Mouse (Mus musculus) CH12.LX (cell line): ENCODE data around the gene Icos. TPM values are rescaled to one million over a fixed set of nuclear protein-coding genes. Genes with fewer than 3 reads are reported as not detected.

Experiments used
- DNase-seq: peaks from one replicate; pipeline ENCODE4 v3.0.0-alpha.2; 2013; ENCODE audit errors: extremely low read depth
- H3K27ac ChIP-seq: 2 replicates; pipeline ENCODE4 v1.5.1; 2012; ENCODE audit warnings: low read depth, mild to moderate bottlenecking, control low read depth, moderate library complexity; ENCODE audit not compliant: insufficient read depth
- H3K27me3 ChIP-seq: replicated peaks from 2 replicates; pipeline ENCODE3; 2012; ENCODE audit warnings: inconsistent platforms
- H3K36me3 ChIP-seq, 2 experiments: replicated peaks in 1 of 2; 2 replicates each; pipeline versions ENCODE3 to v1.6.1; 2012; ENCODE audit warnings: inconsistent platforms in 1 of 2, low read length in 1 of 2, mild to moderate bottlenecking in 1 of 2, mixed read lengths in 1 of 2, moderate library complexity in 1 of 2; ENCODE audit not compliant: control insufficient read depth in 1 of 2, insufficient read depth in 1 of 2
- H3K4me1 ChIP-seq, 2 experiments: 2 replicates each; pipeline ENCODE4 v1.6.1; 2012; ENCODE audit warnings: inconsistent platforms in 1 of 2, moderate library complexity in 1 of 2; ENCODE audit not compliant: insufficient read depth in 2 of 2, control insufficient read depth in 1 of 2
- H3K4me2 ChIP-seq: 2 replicates; pipeline ENCODE4 v1.6.1; 2012; ENCODE audit warnings: low read depth, mild to moderate bottlenecking, control low read depth; ENCODE audit not compliant: poor library complexity, insufficient read depth, severe bottlenecking
- H3K4me3 ChIP-seq, 3 experiments: fragments of 150-350 bp in 1 of 3; sonication (generic) in 1 of 3; replicated peaks in 1 of 3; 2 replicates each; pipeline versions ENCODE3 to v1.5.1; 2011 to 2012; ENCODE audit warnings: low read depth in 2 of 3, low read length in 2 of 3, mild to moderate bottlenecking in 2 of 3, moderate library complexity in 2 of 3, control low read depth in 1 of 3, improper control_type of control experiment in 1 of 3, inconsistent platforms in 1 of 3, mixed read lengths in 1 of 3; ENCODE audit not compliant: poor library complexity in 1 of 3
- H3K79me2 ChIP-seq: replicated peaks from 2 replicates; pipeline ENCODE4 v1.6.1; 2012; ENCODE audit warnings: mild to moderate bottlenecking, moderate library complexity; ENCODE audit not compliant: control insufficient read depth, poor library complexity, insufficient read depth, severe bottlenecking; ENCODE audit errors: extremely low read depth
- H3K9ac ChIP-seq: 2 replicates; pipeline ENCODE4 v1.6.1; 2012; ENCODE audit warnings: low read depth, mild to moderate bottlenecking, control low read depth, moderate library complexity; ENCODE audit not compliant: insufficient read depth
- H3K9me3 ChIP-seq: replicated peaks from 2 replicates; pipeline ENCODE3; 2012; ENCODE audit warnings: low read length, inconsistent platforms, mixed read lengths
- CHD1 ChIP-seq: IDR thresholded peaks from 2 replicates; pipeline ENCODE4 v1.6.1; 2012; ENCODE audit warnings: low read depth, low read length, improper control_type of control experiment, inconsistent platforms
- CHD2 ChIP-seq: IDR thresholded peaks from 2 replicates; pipeline ENCODE4 v1.6.1; 2011; ENCODE audit warnings: low read length, improper control_type of control experiment
- CTCF ChIP-seq, 2 experiments: IDR thresholded peaks in 1 of 2; conservative IDR thresholded peaks in 1 of 2; 2 replicates each; pipeline ENCODE4 v1.5.1; 2011 to 2012; ENCODE audit warnings: low read depth in 2 of 2, low read length in 2 of 2, improper control_type of control experiment in 1 of 2, inconsistent platforms in 1 of 2, mild to moderate bottlenecking in 1 of 2, moderate library complexity in 1 of 2
- E2F4 ChIP-seq: IDR thresholded peaks from 2 replicates; pipeline ENCODE4 v1.6.1; 2011; ENCODE audit warnings: low read depth, low read length, improper control_type of control experiment; ENCODE audit not compliant: insufficient replicate concordance
- ETS1 ChIP-seq: conservative IDR thresholded peaks from 2 replicates; pipeline ENCODE4 v1.6.1; 2012; ENCODE audit warnings: low read depth, mild to moderate bottlenecking, inconsistent platforms, low read length, improper control_type of control experiment, moderate library complexity
- GABPA ChIP-seq: IDR thresholded peaks from 2 replicates; pipeline ENCODE4 v1.6.1; 2012; ENCODE audit warnings: low read depth, low read length, improper control_type of control experiment, inconsistent platforms; ENCODE audit not compliant: insufficient replicate concordance
- HCFC1 ChIP-seq: IDR thresholded peaks from 2 replicates; pipeline ENCODE4 v1.6.1; 2012; ENCODE audit warnings: low read depth, mild to moderate bottlenecking, inconsistent platforms, low read length, improper control_type of control experiment
- IRF4 ChIP-seq: IDR thresholded peaks from 2 replicates; pipeline ENCODE4 v1.6.1; 2014; ENCODE audit warnings: low read depth, mild to moderate bottlenecking, inconsistent platforms, low read length, improper control_type of control experiment
- JUN ChIP-seq: IDR thresholded peaks from 2 replicates; pipeline ENCODE4 v1.6.1; 2011; ENCODE audit warnings: low read depth, mild to moderate bottlenecking, low read length, improper control_type of control experiment, moderate library complexity; ENCODE audit not compliant: insufficient read depth
- MAFK ChIP-seq: IDR thresholded peaks from 2 replicates; pipeline ENCODE4 v1.6.1; 2011; ENCODE audit warnings: low read length, improper control_type of control experiment; ENCODE audit not compliant: insufficient replicate concordance
- MAZ ChIP-seq: IDR thresholded peaks from 2 replicates; pipeline ENCODE4 v1.6.1; 2012; ENCODE audit warnings: low read depth, mild to moderate bottlenecking, inconsistent platforms, low read length, improper control_type of control experiment, moderate library complexity
- MEF2A ChIP-seq: IDR thresholded peaks from 2 replicates; pipeline ENCODE4 v1.6.1; 2014; ENCODE audit warnings: low read depth, mild to moderate bottlenecking, inconsistent platforms, low read length, improper control_type of control experiment, borderline replicate concordance
- MYC ChIP-seq: IDR thresholded peaks from 2 replicates; pipeline ENCODE4 v1.6.1; 2011; ENCODE audit warnings: low read depth, mild to moderate bottlenecking, improper control_type of control experiment, low read length
- NELFE ChIP-seq: IDR thresholded peaks from 2 replicates; pipeline ENCODE4 v1.6.1; 2011; ENCODE audit warnings: low read depth, low read length, improper control_type of control experiment
- NRF1 ChIP-seq: IDR thresholded peaks from 2 replicates; pipeline ENCODE4 v1.6.1; 2014; ENCODE audit warnings: low read depth, mild to moderate bottlenecking, inconsistent platforms, low read length, improper control_type of control experiment, moderate library complexity
- POLR2A ChIP-seq: IDR thresholded peaks from 2 replicates; pipeline ENCODE4 v1.6.1; 2011; ENCODE audit warnings: low read depth, mild to moderate bottlenecking, improper control_type of control experiment, low read length
- POLR2AphosphoS2 ChIP-seq: IDR thresholded peaks from 2 replicates; pipeline ENCODE4 v1.6.1; 2011; ENCODE audit warnings: low read depth, low read length, improper control_type of control experiment
- RCOR1 ChIP-seq: conservative IDR thresholded peaks from 2 replicates; pipeline ENCODE4 v1.6.1; 2012; ENCODE audit warnings: low read depth, mild to moderate bottlenecking, inconsistent platforms, low read length, improper control_type of control experiment
- SIN3A ChIP-seq: IDR thresholded peaks from 2 replicates; pipeline ENCODE4 v1.6.1; 2012; ENCODE audit warnings: low read length, improper control_type of control experiment, inconsistent platforms
- SMC3 ChIP-seq: IDR thresholded peaks from 2 replicates; pipeline ENCODE4 v1.6.1; 2011; ENCODE audit warnings: low read depth, low read length, improper control_type of control experiment
- TBP ChIP-seq: conservative IDR thresholded peaks from 2 replicates; pipeline ENCODE4 v1.6.1; 2011; ENCODE audit warnings: low read depth, low read length, improper control_type of control experiment
- UBTF ChIP-seq: IDR thresholded peaks from 2 replicates; pipeline ENCODE4 v1.6.1; 2012; ENCODE audit warnings: low read depth, mild to moderate bottlenecking, inconsistent platforms, low read length, improper control_type of control experiment, moderate library complexity
- USF1 ChIP-seq: IDR thresholded peaks from 2 replicates; pipeline ENCODE4 v1.6.1; 2014; ENCODE audit warnings: low read depth, mild to moderate bottlenecking, inconsistent platforms, low read length, improper control_type of control experiment
- USF2 ChIP-seq: conservative IDR thresholded peaks from 2 replicates; pipeline ENCODE4 v1.6.1; 2011; ENCODE audit warnings: low read depth, low read length, improper control_type of control experiment
- ZC3H11A ChIP-seq: IDR thresholded peaks from 2 replicates; pipeline ENCODE4 v1.6.1; 2012; ENCODE audit warnings: low read depth, mild to moderate bottlenecking, inconsistent platforms, low read length, improper control_type of control experiment
- ZKSCAN1 ChIP-seq: IDR thresholded peaks from 2 replicates; pipeline ENCODE4 v1.6.1; 2012; ENCODE audit warnings: low read depth, inconsistent platforms, low read length, improper control_type of control experiment, borderline replicate concordance
- ZMIZ1 ChIP-seq: IDR thresholded peaks from 2 replicates; pipeline ENCODE4 v1.6.1; 2012; ENCODE audit warnings: low read depth, mild to moderate bottlenecking, inconsistent platforms, low read length, improper control_type of control experiment
- ZNF384 ChIP-seq: IDR thresholded peaks from 2 replicates; pipeline ENCODE4 v1.6.1; 2012; ENCODE audit warnings: low read depth, low read length, improper control_type of control experiment, inconsistent platforms
- dilution Hi-C: fragments of 300-500 bp; cut with MboI; formaldehyde crosslinking; loops from 2 replicates; pipeline ENCODE4 v1.14.3; 2020; ENCODE audit warnings: low sequenced_read_pairs; ENCODE audit not compliant: extremely low pct_unique_long_range_greater_than_20kb, extremely low pct_ligation_motif_present
- in situ Hi-C: fragments of 300-500 bp; cut with MboI; formaldehyde crosslinking; loops from 3 replicates; pipeline ENCODE4 v1.14.3; 2019; ENCODE audit warnings: low sequenced_read_pairs, low pct_ligation_motif_present, low pct_unique_long_range_greater_than_20kb, mixed read lengths
- polyA plus RNA-seq: library from polyadenylated mRNA; unstranded; fragments of >175 nt; gene quantifications from 2 replicates; pipeline ENCODE4 v1.2.1, GENCODE M21; 2012; ENCODE audit warnings: low read depth; ENCODE audit not compliant: insufficient read length
- total RNA-seq, 2 experiments: library from RNA; depleted of rRNA; stranded (reverse); fragments of 300-350 nt in 1 of 2; fragments of >200 nt in 1 of 2; gene quantifications; 2 replicates each; pipeline ENCODE4 v1.2.3; 2012 to 2014

The Icos gene
- total RNA-seq (2012; rRNA removed) (0.08 and 0.13 TPM in 2 replicates), total RNA-seq (2014; rRNA removed) (not detected in 2 replicates), polyA plus RNA-seq (0.11 TPM in 1 of 2 replicates, not detected in the other)

DNA sequence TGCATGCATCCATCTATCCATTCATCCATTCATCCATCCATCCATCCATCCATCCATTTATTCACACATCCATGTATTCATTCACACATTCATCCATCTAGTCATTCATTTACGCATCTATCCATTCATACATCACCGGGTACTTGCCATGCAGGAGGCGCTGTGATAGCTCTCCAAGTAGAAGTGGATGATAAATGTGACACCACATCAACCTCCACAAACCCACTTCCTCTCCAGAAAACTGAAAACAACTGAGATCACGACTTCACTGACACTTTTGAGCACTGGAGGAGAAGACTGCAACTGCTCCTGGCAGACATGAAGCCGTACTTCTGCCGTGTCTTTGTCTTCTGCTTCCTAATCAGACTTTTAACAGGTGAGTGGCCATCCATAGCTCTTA lies at the start of gene Icos:
TSS of gene Icos (plus strand) at position 287 of the 400 bp plus-strand sequence.
- Histone ChIP-seq H3K9ac (no peak within 1 kb of the TSS), H3K27me3 (no peaks in the 10 kb centered on the region), H3K4me2 (no peak within 1 kb of the TSS), H3K9me3 (no peaks in the 10 kb centered on the region), H3K4me3 (no peak within 1 kb of the TSS), H3K36me3 (no peaks in the 10 kb centered on the region), H3K79me2 (no peaks in the 10 kb centered on the region), H3K4me1 (peaks cover 4 to 13% of the 10 kb centered on the region in 2 experiments; a peak in 3 of 4 replicates), H3K27ac (no peak within 1 kb of the TSS)
- DNase-seq = no peak
- in situ Hi-C loops = no loop called here
- dilution Hi-C loops = no loop called here
- TF ChIP-seq TBP (no peak), ZC3H11A (no peak), NRF1 (no peak), IRF4 (no peak), SIN3A (no peak), MAFK (no peak), ZKSCAN1 (no peak), ETS1 (no peak), ZMIZ1 (no peak), POLR2AphosphoS2 (no peak), ZNF384 (no peak), GABPA (no peak), MAZ (no peak), E2F4 (no peak), SMC3 (no peak), USF1 (no peak), CHD2 (no peak), USF2 (no peak), NELFE (no peak), CHD1 (no peak)

DNA sequence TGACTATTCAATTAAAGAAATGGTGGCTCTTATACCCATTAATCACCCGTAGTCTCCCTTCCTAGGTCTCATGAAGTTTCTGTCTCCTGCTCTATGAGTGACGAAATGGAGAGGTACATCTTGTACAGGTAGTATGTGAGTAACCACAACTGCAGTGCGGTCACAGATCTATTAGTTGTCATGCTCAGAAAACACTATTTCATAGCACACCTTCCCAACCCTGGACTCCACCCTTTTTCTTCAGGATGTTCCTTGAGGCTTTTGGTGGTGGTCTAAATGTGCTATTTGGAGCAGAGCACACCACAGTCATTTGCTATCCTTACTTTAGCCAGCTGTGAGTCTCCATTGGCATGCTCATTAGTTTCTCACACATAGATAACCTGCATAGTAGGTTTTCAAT lies 48.7 kb upstream of the Icos start:
- in situ Hi-C loops = no loop called here
- H3K4me3 ChIP-seq = no peak overlapping the region
- no peak for TF ChIP-seq POLR2A
- TF ChIP-seq SMC3 = no peak
- TF ChIP-seq MYC = no peak
- no peak for TF ChIP-seq HCFC1
- no peak for TF ChIP-seq RCOR1
- TF ChIP-seq NRF1 = no peak
- TF ChIP-seq IRF4 = no peak
- TF ChIP-seq SIN3A = no peak
- no peak for TF ChIP-seq CTCF (conservative IDR thresholded peaks at IDR 0.05 in 1 of 2, IDR thresholded peaks at IDR 0.05 in 1 of 2; ENCODE audit: low read depth in 2 of 2, low read length in 2 of 2)
- TF ChIP-seq USF2 = no peak
- no peak for TF ChIP-seq JUN
- TF ChIP-seq UBTF = no peak
- no peak for TF ChIP-seq USF1
- TF ChIP-seq MEF2A = no peak
- no peak for TF ChIP-seq MAZ
- TF ChIP-seq, all 38 proteins: peak for 0
- no peaks in the 10 kb centered on the region for H3K36me3 ChIP-seq
- H3K4me1 ChIP-seq = peaks cover 0 to 9% of the 10 kb centered on the region in 2 experiments; a peak in 2 of 4 replicates
- peaks cover 3% of the 10 kb centered on the region for H3K27me3 ChIP-seq
- H3K4me2 ChIP-seq = no peak overlapping the region
- dilution Hi-C loops = no loop called here
- DNase-seq = no peak
- no peak overlapping the region for H3K27ac ChIP-seq
- H3K79me2 ChIP-seq = no peaks in the 10 kb centered on the region
- no peak overlapping the region for H3K9ac ChIP-seq
- no peaks in the 10 kb centered on the region for H3K9me3 ChIP-seq
